Mouse (Mus musculus) megakaryocyte progenitor cell, adult 5-6 weeks (primary cell): ENCODE results near the gene Acoxl. TPM values are rescaled to one million over a fixed set of nuclear protein-coding genes. Genes with fewer than 3 reads are reported as not detected.

ENCODE experiments used
- ATAC-seq: replicated peaks from 2 replicates; pipeline ENCODE4 v1.8.0; 2016; ENCODE audit warnings: mild to moderate bottlenecking, moderate TSS enrichment, inconsistent platforms; ENCODE audit not compliant: poor library complexity
- total RNA-seq, 2 experiments: library from RNA; stranded (forward) in 1 of 2; stranded (reverse) in 1 of 2; fragments of 157-497, 149-512 nt in 1 of 2; fragments of 200-1000 nt in 1 of 2; gene quantifications; 2 replicates each; pipeline versions ENCODE4 v1.2.3 to v1.2.4; 2015 to 2017

The Acoxl gene
- total RNA-seq, 2 experiments from 2014 or later = not detected

DNA sequence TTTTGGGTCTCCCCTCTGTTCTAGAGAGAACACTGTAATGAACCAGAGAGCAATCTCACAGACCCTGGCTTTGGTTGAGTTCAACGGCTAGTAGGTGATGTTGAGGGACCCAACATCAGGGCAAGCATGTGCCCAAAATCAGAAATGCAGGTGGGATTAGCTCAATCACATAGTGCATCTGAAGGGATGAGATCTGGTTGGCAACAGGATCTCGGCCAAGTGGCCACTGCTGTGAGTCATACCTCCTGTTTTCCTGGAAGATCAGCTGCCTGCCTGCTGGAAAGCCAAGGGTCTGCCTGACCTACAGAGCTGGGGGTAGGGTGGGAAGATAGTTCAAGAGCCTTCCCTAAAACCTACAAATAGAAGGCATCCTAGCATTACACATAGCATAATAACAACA lies 185.2 kb downstream of the Acoxl start:
- no peak for ATAC-seq

DNA sequence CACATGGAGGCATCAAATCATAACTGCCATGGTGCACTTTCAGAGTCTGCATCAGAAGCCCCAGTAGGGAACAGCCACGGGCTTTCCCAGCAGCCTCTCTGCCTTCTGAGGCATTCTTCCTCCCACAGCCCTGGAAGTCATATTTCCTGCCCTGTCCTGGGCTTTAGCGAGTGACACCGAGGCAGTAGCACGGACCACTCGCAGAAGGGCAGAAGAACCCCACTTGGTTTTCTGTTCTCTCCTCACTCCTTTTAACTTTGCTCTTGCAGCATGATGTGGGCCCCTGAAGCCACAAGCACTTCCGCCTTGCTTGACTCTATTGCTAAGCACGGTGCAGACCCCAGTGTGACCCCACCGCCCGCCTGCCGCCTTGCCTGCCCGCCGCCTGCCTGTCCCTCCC lies 189.0 kb downstream of the Acoxl start:
- no peak for ATAC-seq

DNA sequence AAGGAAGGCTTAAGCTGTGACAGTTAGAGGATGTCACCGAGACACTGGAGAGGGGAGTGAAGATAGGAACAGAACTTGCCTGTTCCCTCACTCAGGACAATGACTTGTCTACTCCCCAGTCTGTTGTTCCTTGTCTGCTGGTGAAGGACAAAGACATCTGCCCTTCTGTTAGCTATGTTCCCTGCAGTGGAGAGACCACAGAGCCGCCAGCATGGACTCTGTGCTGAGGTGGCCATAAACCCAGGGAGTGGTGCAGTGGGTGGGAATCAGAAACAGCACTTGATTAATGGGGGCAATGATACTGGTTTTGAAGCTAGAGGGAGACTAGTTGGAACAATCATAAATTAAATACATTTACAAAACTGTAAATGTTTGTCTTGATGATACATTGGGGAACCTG lies 191.3 kb downstream of the Acoxl start:
- ATAC-seq = no peak

DNA sequence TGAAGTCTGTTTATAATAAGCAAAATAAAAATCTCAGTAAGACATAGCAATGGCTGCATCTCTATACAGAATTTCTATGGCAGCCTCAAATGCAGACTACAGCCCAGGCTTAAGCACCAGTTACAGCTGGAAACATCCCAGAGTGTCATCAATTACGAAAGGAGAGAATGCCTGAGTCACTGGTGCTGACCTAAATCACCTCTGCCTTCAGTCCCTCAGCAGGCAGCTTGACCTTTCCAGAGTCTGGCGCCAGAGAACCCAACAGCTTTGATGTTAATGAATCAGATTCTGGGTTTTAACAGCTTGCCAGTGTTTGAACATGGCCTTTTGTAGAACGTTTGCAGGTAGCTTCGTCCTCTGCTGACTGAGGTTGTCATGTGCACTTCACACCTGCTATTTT lies 193.4 kb downstream of the Acoxl start:
- ATAC-seq = no peak

DNA sequence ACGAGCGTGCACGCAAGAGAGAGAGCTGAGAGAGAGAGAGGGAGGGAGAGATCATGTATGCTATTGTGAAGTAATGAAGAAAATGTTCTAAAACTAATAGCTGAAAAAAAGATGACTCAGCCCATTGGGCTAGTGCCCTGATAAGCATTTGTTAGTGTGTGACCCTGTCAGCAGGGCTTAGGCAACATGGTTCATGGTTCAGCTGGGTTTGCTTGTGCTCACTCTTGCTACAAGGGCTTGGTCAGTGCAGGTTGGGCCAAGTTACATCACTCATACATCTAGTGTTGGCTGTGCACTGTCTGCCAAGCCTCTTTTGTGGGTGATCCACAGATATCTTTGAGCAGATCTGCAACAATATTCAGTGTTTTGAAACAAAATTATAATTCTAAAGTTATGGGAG lies 194.8 kb downstream of the Acoxl start:
- no peak for ATAC-seq

DNA sequence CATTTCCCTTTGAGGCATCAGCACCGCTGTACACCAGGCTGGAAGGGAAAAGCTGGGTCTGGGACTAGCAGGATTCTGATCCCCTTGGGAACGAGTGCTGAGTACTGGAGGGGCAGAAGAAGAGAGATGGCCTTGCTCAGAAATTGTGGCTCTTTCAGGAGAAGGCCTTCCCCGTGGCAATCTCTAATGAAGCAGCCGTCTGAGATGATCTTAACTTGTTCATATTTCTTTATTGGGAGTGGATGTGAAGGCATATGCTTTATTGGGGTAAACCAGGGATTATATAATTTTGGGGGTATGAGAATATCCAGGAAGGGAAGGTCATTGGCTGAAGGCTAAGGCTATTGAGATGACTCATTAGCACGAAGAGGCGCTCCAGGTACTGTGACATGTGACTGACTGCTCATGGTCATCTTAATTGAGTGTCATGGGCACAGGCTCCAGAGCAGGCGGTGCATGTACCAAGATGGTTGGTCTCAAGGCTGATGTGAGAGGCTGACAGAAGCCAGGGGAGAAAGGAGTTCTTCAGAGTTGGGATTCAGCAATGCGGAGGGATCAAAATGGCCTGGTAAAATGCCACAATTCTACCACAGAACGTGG lies 195.5 kb downstream of the Acoxl start:
- ATAC-seq = no peak

DNA sequence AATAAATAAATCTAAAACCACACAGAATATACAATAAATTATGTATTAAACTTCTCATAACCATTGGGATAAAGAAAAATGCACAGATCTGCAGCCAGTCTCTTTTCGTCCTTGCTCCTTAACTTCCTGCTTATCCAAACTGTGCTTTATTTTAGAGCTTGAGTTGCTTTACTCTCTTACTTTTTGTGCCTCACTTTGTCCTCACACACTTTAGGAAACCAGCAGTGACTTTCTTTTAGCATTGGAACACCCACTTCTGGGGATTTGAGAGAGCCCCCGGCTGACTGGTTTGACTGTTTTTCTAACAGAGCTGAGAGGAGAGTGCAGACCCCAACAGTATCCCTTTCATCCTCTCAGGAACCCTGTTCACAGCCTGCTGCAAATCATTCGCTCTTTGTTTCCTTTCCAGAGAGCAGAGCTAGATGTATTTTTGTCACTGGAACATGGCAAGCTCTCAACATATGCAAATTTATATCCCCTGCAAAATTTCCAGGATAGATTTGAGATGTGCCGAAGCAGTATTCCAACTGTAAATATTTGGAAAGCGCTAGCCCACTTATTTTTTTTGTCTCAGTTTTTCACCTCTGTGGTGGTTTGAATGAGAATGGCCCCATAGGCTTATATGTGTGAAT lies 199.7 kb downstream of the Acoxl start:
- ATAC-seq = no peak

DNA sequence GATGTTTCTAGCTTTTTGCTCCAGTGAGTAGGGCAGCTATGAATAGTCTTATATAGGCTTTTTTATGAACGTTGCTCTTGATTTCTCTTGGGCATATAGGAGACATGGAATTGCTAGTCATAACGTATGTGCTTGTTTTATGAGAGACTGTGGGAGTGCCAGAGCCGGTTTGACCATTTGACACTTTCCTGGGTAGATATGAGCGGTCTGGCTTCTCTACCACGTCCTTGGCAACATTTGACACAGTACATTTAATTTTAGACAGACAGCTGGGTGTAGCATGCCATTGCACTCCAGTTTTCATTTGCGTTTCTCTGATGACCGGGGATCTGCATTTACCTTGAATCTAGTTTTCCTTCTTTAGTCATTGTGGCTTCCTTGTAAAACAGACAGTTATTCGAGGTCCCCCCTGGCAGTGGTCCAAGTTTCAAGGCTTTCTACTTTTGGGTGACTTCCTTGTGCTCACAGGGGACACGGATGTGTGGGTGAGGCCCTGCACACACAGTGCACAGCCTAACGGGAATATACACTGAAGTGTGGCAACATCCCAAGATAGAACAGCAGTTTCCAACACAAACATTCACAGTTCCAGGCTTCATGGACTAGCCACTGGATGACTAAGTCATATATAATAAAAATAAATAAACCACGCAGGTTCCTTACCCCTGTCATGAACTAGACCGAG lies 202.5 kb downstream of the Acoxl start:
- peak; percentile 65 for ATAC-seq

DNA sequence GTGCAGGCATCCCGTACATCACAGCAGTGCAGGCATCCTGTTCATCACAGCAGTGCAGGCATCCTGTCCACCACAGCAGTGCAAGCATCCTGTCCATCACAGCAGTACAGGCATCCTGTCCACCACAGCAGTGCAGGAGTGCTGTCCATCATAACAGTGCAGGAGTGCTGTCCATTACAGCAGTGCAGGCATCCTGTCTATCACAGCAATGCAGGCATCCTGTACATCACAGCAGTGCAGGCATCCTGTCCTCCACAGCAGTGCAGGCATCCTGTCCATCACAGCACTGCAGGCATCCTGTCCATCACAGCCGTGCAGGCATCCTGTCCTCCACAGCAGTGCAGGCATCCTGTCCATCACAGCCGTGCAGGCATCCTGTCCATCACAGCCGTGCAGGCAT lies 207.8 kb downstream of the Acoxl start:
- ATAC-seq = no peak

DNA sequence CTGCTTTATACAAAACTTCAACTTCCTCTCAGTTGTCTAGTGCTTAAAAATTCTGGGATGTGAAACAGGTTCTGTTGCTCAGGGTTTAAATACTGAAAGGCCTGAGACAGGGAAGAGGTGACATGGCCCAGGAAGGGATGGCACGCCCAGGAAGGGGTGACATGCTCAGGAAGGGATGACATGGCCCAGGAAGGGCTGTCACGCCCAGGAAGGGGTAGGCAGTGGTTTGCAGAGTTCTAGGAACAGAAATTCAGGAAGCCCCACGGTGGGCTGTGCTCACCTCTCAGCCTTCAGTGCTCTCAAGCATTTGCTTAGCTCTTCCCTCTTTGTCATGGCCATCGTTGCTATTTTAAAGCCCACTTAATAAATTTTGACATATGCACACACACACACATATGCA lies 216.2 kb downstream of the Acoxl start:
- ATAC-seq = peak; percentile 94

DNA sequence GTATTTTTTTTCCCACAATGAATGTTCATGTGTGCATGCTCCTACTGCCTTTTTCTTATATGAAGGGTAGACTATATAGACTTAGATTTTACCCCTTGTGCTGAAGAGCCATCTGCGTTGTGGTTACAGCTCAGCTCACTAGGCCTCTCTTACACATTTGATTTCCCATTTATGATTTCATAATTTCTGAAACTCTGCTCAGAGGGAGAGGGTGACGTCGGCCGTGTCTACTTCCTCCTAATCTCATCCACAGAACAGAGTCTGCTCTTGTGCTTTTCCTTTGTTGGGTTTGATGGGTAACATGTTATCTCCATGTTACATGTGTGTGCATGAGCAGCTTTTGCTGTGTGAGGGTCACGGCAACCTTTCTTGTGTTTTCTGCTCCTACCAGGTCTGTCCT lies 219.2 kb downstream of the Acoxl start:
- peak; percentile 49 for ATAC-seq

DNA sequence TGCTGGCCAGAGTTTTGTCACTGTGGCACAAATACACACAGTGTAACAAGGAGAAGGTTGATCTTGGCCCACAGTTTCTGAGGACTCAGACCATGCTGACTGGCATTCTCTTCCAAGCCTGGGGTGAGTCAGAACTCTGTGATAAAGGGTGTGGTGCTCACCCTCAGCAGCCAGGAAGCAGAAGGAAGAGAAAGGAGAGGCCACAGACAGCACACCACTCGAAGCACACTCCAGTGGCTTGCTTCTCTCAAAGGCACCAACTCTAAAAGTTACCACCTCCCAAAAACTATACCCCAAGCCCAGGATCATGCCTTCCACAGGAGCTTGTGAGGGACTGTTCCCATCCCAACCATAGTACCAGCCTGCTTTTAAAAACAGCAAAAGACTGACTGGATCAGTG lies 220.0 kb downstream of the Acoxl start:
- ATAC-seq = no peak

DNA sequence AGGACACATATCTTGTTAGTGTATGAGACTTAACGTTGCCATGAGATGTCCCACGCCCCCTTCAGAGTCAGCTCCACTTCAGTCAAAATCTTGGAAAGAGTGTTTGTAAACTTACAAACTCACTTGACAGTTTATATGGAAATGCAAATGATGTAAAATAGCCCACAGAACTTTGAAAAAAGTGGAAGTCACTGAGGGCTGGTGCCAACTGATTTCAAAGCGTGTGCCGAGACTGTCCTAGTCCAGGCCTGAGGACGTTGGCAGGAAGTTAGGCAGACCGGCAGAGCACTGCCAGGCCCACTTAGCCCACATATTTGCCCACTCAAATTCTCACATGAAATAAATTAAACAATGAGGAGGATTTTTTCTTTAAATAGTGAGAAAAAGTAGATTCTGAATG lies 221.5 kb downstream of the Acoxl start:
- peak; percentile 33; the same call in 1 of the 2 replicates for ATAC-seq

DNA sequence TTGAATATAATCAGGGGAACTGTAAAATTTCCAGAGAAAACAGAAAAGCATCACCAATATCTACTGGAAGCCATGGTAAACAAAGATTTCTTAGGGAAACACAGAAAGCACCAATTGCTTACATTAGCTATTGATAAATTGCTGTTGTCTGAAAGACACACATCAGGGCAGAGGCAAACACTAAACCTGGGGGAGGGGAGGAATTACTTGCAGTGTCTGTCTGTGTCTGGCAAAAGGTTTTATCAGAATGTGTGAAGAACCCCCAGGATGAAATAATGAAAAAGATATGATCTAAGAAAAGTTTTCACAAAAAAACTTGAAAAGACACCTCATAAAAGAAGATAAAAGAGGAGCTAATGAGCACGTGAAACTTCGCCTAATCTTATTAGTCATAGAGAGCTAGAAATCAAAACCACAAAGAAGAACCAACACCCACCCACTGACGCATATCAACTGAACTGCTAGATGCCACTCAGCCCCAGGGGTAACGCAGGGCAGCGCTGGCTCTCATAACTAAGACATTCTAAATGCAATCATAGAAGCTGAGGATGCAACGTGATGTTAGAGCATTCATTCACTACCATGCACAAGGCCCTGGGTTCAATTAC lies 222.1 kb downstream of the Acoxl start:
- ATAC-seq = peak; percentile 49

DNA sequence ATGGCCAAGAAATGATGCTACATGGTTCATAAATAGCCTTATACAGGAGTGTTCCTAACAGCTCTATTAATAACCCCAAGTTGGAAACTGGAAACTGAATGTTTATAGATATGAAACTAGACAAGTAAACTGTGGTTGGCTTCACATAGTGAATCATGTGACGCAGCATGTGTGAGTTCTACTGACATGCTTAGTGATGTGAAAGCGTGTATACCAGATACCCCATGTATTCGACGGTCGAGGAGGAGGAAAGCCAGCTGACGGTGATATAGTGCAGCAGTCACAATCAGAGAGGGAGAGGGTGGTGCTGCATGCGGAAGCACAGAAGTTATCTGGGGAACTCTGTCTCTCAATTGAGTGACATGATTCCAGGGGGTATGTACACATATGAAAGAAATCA lies 222.8 kb downstream of the Acoxl start:
- no peak for ATAC-seq

DNA sequence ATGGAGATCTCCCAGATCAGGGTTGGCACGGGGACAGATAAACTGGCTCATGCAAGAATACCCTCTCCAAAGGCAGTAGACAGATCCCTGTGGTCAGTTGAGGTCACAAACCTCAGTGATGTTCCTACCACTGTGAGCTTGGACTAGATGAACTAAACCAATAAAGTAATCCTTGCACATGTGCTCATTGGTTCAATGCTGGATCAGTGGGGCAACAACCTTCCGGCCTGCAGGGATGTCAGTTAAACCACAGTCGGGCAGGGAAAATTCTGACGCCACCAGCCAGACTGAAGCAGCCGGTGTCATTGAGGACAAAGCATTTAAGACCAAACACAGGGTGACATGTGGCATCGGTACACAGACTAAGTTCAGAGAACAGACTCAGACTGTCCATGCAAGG lies 224.1 kb downstream of the Acoxl start:
- ATAC-seq = peak; percentile 59

DNA sequence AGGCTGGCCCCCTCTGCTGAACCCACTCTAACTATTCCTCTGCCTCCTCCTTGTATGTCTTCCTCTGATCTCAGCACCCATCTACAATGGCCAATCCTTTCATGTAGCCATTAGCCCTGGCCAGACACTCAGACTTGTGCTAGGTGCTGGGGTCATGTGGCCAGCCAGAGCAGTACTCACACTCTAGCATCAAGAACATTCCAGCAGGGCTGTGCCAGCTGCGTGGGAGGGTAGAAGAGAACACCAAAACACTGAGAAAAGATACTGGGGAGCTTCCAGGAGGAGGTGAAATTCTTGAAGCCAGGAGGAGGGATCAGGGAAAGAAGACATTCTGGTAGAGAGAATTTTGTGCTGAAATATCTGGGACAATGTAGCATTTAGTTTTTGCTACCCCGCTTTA lies 226.3 kb downstream of the Acoxl start:
- no peak for ATAC-seq

DNA sequence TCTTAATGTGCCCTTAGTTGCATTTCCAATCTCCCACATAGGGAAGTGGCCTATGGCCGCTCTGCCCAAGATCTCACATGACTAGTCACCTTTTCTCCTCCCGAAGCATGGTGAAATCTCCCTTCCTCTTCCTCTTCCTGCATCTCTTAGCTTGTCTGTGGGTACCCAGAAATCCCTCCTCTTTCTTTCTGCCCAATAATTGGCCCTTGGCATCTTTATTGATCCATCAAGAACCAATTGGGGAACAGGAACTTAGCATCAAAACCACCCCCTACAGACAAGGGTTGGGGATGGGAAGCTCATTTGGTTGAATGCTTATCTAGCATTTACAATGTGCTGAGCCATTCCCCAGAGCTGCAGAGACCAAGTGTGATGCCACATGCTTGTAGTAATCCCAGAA lies 226.9 kb downstream of the Acoxl start:
- peak; percentile 35 for ATAC-seq

DNA sequence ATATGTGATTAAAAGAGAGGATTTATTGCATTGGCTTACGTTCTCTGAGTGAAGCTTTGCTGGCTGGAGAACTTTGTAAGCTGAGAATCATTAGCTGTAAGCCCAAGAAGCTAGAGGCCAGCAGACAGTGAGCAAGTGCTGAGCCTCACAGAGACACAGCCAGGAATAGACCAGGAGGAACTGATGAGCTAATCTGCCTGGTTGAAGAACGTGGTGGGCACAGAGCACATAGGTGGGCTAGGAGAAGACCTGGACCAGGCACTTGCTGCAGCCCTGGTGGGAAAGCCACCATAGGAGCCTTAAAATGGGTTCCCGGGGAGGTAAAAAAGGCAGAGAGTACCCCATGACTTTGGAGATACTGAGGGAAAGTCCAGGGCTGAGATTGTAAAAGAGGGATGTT lies 228.5 kb downstream of the Acoxl start:
- ATAC-seq = no peak

DNA sequence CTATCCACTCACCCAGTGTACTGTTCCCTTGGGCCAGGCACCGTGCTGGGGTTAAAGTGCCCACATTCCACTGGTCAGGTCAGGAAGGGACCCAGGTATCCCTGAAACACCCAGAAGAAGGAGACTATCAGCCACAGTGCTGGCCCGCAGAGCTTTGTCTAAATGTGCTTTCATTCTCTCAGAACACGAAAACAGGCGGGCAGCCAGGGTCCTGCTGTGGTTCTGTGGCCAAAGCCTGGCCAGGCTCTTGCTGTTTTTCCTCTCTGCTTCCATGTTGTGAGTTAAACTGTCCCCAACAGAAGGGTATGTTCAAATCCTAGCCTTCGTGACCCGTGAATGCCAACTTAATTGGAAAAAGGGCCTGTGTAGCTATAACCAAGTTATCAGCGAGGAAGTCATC lies 228.9 kb downstream of the Acoxl start:
- no peak for ATAC-seq

DNA sequence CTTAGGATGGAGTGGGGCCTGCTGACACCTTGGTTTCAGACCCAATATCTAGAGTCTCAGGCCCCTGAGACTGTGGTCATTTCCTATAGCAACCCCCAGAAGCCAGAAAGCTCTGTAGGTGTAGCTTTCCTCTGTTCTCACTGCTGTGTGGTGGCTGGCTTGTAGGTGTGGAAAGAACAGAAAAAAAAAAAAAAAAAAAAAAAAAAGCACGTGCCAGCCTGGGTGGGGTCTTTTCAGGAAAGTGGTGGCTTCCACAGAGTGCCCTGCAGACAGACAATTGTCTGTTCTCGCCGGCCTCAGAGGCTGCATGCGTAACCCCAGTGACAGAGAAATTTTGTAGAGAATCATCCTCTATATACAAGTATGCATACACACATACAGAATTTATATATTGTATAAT lies 229.5 kb downstream of the Acoxl start:
- ATAC-seq = no peak

DNA sequence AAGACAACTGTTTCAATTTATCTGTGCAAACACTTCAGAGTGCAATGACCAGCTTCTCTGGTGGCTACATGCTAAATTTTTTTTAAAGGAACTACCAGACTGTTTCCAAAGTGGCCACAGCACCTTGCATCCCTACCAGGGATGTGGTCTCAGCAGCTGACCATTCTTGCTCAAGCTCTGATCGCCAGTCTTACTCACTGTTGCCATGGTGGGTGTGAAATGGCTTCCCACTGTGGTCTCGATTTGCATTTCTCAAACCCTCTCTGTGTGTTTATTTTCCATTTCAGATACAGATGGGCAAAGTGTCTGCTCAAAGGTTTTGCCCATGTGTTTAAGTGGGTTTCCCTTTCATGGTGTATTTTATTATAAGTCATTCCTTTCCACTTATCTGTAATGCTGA lies 230.3 kb downstream of the Acoxl start:
- peak; percentile 52 for ATAC-seq
